Comparison of ENCODE assay signal across 19 mouse cellular contexts in the genomic region with DNA sequence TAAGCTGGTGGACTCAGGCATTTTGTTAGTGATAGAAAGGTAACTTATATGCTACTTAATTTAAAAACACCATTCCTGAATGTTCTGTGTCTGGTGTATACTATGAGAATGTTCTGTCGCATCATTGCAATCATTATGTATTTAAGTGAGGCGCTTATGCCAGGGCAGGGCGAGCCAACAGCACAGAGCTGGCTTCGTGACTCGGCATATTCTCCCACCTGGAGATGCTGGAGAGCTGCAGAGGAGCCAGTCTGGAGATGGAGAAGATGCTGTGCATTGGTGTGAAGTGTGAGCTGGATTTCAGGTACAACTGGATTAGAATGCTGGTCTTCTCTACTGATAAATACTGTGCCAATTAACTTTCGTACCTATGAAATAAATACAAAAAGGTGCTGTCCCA.
"Had no signal": no experiment of that assay in that cellular context is flagged by ENCODE, and none has a peak within 500 bp of the region (broad histone marks: within the 10 kb centered on the region; RNA-seq: fewer than 3 reads in every experiment).

No protein-coding gene starts in this region.

- DNase-seq: cerebellum, adult 9-10 months; cerebellum, adult 9-11 months; cerebellum, postnatal 10 days; cerebellum, postnatal 14 days; cerebellum, postnatal 36 days; embryo, embryonic 11 days; forebrain, postnatal 0 days; gastrocnemius, adult 2 months; gastrocnemius, postnatal 10 days; gastrocnemius, postnatal 14 days; gastrocnemius, postnatal 25 days; gastrocnemius, postnatal 36 days; heart, adult 11 months; heart, adult 18-20 months; heart, adult 2 months had no signal

- ATAC-seq: forebrain, embryonic 13.5 days; forebrain, embryonic 14.5 days; forebrain, embryonic 15.5 days; forebrain, embryonic 16.5 days; forebrain, postnatal 0 days had no signal
